Mouse (Mus musculus): ENCODE measurements around the gene Unc50. TPM values are rescaled to one million over a fixed set of nuclear protein-coding genes. Genes with fewer than 3 reads are reported as not detected.

Gene Unc50
- polyA plus RNA-seq, 1 experiment, result 67.5 TPM

GRCm38 (mm10) chr1:37448361-37449095 lies 18.6 kb downstream of the Unc50 start:
- Histone ChIP-seq H3K4me1 (ENCODE audit: control insufficient read depth, insufficient read depth, low read length) (no peaks in the 10 kb centered on the region), H3K4me3 (ENCODE audit: control insufficient read depth, low read depth, low read length) (no peak overlapping the region), H3K27me3 (ENCODE audit: control insufficient read depth, insufficient read depth, low read length) (no peaks in the 10 kb centered on the region), H3K36me3 (ENCODE audit: control insufficient read depth, insufficient read depth, low read length) (no peaks in the 10 kb centered on the region), H3K27ac (ENCODE audit: control insufficient read depth, insufficient read depth, low read depth, low read length) (no peak overlapping the region)
- TF ChIP-seq POLR2A (IDR thresholded peaks at IDR 0.05; ENCODE audit: control insufficient read depth, low read depth, low read length) (no peak), CTCF (IDR thresholded peaks at IDR 0.05; ENCODE audit: control insufficient read depth, insufficient read depth, insufficient replicate concordance, low read depth, low read length) (no peak)

DNA sequence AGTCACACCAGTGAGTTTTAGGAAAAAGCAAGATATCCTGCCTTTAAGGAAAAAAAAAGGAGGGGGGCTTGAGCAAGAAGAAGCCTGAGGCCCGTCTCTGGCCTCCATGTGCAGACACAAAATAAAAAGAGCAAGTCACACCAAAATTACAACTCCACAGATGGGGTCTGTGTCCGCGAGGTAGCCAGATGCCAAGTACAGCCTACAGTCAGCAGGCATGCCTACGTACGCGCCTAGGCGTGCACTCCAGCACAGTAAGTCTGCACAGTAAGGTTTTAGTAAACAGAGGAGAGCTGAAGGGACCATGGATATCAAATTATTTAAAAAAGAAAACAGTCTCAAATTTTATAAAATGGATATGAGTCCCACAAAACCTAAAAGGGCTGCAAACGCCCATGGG lies 21.3 kb downstream of the Unc50 start:
- Histone ChIP-seq H3K36me3 (ENCODE audit: control insufficient read depth, insufficient read depth, low read length) (no peaks in the 10 kb centered on the region), H3K27ac (ENCODE audit: control insufficient read depth, insufficient read depth, low read depth, low read length) (no peak overlapping the region), H3K4me1 (ENCODE audit: control insufficient read depth, insufficient read depth, low read length) (no peaks in the 10 kb centered on the region), H3K27me3 (ENCODE audit: control insufficient read depth, insufficient read depth, low read length) (no peaks in the 10 kb centered on the region), H3K4me3 (ENCODE audit: control insufficient read depth, low read depth, low read length) (no peak overlapping the region)
- TF ChIP-seq POLR2A (IDR thresholded peaks at IDR 0.05; ENCODE audit: control insufficient read depth, low read depth, low read length), result no peak
- no peak for TF ChIP-seq CTCF (IDR thresholded peaks at IDR 0.05; ENCODE audit: control insufficient read depth, insufficient read depth, insufficient replicate concordance, low read depth, low read length)

DNA sequence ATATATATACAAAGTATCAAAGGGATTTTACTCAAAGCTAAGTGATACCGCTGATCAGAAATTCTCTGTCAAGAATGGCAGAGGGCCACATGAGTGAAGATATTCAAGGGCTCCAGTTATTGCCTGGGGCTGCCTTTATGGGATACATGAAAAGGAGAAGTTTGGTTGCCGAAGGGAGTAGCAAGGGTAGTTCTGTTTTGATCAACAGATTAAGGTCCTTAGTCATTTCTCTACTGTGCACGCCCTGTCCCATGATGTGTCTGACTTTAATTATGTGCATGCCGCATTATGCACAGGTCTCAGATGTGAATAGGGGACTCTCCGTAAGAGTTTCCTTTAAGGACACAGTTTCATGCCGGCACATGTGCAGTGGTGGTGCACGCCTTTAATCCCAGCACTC lies 27.6 kb downstream of the Unc50 start:
- H3K4me3 ChIP-seq (ENCODE audit: control insufficient read depth, low read depth, low read length), result no peak overlapping the region
- no peak for TF ChIP-seq CTCF (IDR thresholded peaks at IDR 0.05; ENCODE audit: control insufficient read depth, insufficient read depth, insufficient replicate concordance, low read depth, low read length)
- no peaks in the 10 kb centered on the region for H3K4me1 ChIP-seq (ENCODE audit: control insufficient read depth, insufficient read depth, low read length)
- no peak overlapping the region for H3K27ac ChIP-seq (ENCODE audit: control insufficient read depth, insufficient read depth, low read depth, low read length)
- H3K27me3 ChIP-seq (ENCODE audit: control insufficient read depth, insufficient read depth, low read length), result no peaks in the 10 kb centered on the region
- H3K36me3 ChIP-seq (ENCODE audit: control insufficient read depth, insufficient read depth, low read length), result no peaks in the 10 kb centered on the region

DNA sequence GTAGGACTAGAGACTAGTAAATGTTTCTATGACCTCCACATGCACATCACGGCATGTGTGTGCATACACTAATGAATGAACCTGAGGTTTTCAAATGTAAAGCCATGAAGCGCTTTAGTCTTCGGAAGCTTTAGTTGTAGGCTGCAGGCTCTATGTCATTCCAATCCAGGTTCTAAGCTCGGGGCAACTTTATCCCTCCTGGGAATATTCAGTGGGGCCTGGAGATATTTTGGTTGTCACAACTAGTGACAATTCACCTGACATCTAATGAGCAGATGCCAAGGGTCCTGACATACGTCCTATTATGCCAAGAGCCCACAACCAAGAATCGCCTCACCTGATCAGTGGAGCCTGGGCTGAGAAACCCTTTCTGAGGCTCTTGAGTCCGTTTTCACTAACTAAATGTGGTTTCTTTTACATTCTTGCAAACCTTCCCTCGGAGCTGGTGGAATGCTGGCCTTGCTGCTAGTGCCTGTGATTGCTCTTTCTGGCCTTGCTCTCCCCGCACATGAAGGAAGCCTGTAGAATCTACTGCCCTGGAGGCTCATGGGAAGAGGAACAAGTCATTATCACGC lies 35.0 kb downstream of the Unc50 start:
- Histone ChIP-seq H3K27ac (ENCODE audit: control insufficient read depth, insufficient read depth, low read depth, low read length) (no peak overlapping the region), H3K4me1 (ENCODE audit: control insufficient read depth, insufficient read depth, low read length) (no peaks in the 10 kb centered on the region), H3K4me3 (ENCODE audit: control insufficient read depth, low read depth, low read length) (no peak overlapping the region), H3K36me3 (ENCODE audit: control insufficient read depth, insufficient read depth, low read length) (no peaks in the 10 kb centered on the region), H3K27me3 (ENCODE audit: control insufficient read depth, insufficient read depth, low read length) (no peaks in the 10 kb centered on the region)
- TF ChIP-seq CTCF (IDR thresholded peaks at IDR 0.05; ENCODE audit: control insufficient read depth, insufficient read depth, insufficient replicate concordance, low read depth, low read length), result no peak
- no peak for TF ChIP-seq POLR2A (IDR thresholded peaks at IDR 0.05; ENCODE audit: control insufficient read depth, low read depth, low read length)

DNA sequence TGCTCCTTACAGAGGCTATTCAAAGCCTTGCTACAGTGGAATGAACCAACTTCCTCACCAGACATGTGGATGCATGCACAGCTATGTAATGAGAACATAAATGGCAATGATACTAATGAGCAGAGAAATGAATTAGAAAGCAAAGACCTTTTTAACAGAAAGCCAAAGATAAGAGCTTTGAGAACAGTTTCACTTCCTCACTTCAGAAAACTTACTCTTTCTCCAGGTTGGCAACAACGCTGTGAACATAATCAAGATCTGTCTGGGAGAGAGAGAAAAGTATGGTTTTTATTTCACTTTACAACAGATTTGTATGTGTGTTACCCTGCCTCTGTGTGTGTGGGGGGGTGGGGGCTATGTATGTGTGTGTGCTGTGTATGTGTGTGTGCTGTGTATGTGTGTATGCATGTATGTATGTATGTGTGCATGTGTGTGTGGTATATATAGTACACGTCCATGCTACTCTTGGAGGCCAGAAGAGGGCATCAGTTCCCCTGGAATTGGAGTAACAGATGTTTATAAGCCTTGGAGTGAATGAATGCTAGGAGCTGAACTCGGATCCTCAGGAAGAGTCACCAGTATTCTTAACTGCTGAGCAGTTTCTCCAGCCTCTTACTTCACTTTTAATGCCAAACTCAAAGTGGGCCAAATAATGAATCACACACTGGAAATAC lies 36.5 kb downstream of the Unc50 start:
- H3K4me3 ChIP-seq (ENCODE audit: control insufficient read depth, low read depth, low read length), result no peak overlapping the region
- H3K27me3 ChIP-seq (ENCODE audit: control insufficient read depth, insufficient read depth, low read length), result no peaks in the 10 kb centered on the region
- H3K27ac ChIP-seq (ENCODE audit: control insufficient read depth, insufficient read depth, low read depth, low read length), result no peak overlapping the region
- no peaks in the 10 kb centered on the region for H3K4me1 ChIP-seq (ENCODE audit: control insufficient read depth, insufficient read depth, low read length)
- no peak for TF ChIP-seq POLR2A (IDR thresholded peaks at IDR 0.05; ENCODE audit: control insufficient read depth, low read depth, low read length)
- no peak for TF ChIP-seq CTCF (IDR thresholded peaks at IDR 0.05; ENCODE audit: control insufficient read depth, insufficient read depth, insufficient replicate concordance, low read depth, low read length)
- no peaks in the 10 kb centered on the region for H3K36me3 ChIP-seq (ENCODE audit: control insufficient read depth, insufficient read depth, low read length)

DNA sequence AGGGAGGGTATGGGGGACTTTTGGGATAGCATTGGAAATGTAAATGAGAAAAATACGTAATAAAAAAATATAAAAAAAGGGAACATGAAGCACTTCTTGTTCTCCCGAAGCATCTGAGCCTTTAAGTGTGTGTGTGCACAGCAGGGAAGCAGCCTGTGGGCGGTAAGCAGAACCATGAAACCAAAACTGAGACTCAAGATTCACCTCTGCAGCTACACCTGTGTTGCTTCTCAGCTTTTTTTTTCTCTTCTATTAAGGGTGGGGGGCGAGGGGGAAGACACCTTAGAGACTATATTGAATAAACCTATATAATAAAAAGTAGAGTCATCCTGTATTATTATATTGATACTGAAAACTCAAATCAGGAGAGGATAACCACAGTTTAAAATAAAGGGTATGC lies 37.9 kb downstream of the Unc50 start:
- Histone ChIP-seq H3K4me1 (ENCODE audit: control insufficient read depth, insufficient read depth, low read length) (no peaks in the 10 kb centered on the region), H3K36me3 (ENCODE audit: control insufficient read depth, insufficient read depth, low read length) (no peaks in the 10 kb centered on the region), H3K4me3 (ENCODE audit: control insufficient read depth, low read depth, low read length) (no peak overlapping the region), H3K27me3 (ENCODE audit: control insufficient read depth, insufficient read depth, low read length) (no peaks in the 10 kb centered on the region), H3K27ac (ENCODE audit: control insufficient read depth, insufficient read depth, low read depth, low read length) (no peak overlapping the region)
- no peak for TF ChIP-seq POLR2A (IDR thresholded peaks at IDR 0.05; ENCODE audit: control insufficient read depth, low read depth, low read length)
- TF ChIP-seq CTCF (IDR thresholded peaks at IDR 0.05; ENCODE audit: control insufficient read depth, insufficient read depth, insufficient replicate concordance, low read depth, low read length), result no peak

- Histone ChIP-seq H3K27ac (ENCODE audit: control insufficient read depth, insufficient read depth, low read depth, low read length) (no peak overlapping the region), H3K27me3 (ENCODE audit: control insufficient read depth, insufficient read depth, low read length) (no peaks in the 10 kb centered on the region), H3K4me1 (ENCODE audit: control insufficient read depth, insufficient read depth, low read length) (no peaks in the 10 kb centered on the region), H3K36me3 (ENCODE audit: control insufficient read depth, insufficient read depth, low read length) (no peaks in the 10 kb centered on the region), H3K4me3 (ENCODE audit: control insufficient read depth, low read depth, low read length) (no peak overlapping the region)
- no peak for TF ChIP-seq POLR2A (IDR thresholded peaks at IDR 0.05; ENCODE audit: control insufficient read depth, low read depth, low read length)
- no peak for TF ChIP-seq CTCF (IDR thresholded peaks at IDR 0.05; ENCODE audit: control insufficient read depth, insufficient read depth, insufficient replicate concordance, low read depth, low read length)
Measured at GRCm38 (mm10) chr1:37469007-37469406, 39.1 kb downstream of the Unc50 start.
